In the genomic region with DNA sequence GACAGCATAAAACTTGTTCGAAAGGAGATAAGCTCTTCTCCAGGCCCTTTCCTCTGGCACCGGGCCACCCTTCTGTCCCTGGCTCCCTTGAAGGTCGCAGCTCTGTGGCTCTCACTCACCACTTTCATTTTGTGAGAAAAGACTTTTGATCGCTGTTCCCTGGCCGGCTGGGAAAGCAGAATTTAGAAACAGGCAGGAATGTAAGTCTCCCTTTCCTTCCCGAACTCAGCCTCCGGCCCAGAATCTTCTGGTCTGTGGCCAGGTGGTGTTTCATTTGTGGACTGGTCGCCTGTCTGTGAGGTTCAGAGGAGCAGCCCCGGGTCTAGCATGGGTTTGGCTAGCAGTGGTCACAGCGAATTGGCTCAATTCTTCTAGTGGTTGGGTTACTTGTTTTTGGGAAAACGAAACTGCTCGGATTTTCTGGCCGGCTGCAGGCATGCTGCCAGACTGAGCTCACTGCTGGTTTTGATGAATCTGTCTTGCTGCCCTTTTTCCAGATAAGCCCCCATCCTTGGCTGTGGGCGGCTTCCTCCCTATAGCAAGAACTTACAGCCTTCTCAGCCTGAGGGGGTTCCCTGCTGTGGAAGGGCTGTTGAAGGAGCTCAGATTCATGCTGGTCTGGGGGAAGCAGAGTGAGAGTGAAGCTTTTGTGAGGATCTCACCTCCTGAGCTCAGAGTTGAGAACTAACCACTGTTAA, we compare ENCODE assay signal across 7 mouse cellular contexts. TPM values are rescaled to one million over a fixed set of nuclear protein-coding genes. Genes with fewer than 3 reads are reported as not detected.
A peak's percentile ranks its signal among the peaks of the same experiment; 100 is the strongest.
DNase-seq lines count a peak whose midpoint lies in the region; ATAC-seq and TF ChIP-seq lines count a peak whose summit lies in the region.

TSS of gene Slfn9 (minus strand) at position 362 of the 698 bp plus-strand sequence.

- intact Hi-C loops in left cerebral cortex, adult 2 months (cut with DNase I), result loop anchor here (1.0 kb wide), 1 partner anchor 47 kb away; no protein-coding TSS in a partner anchor

- no peak for TF ChIP-seq CTCF in brain, embryonic 14.5 days (IDR thresholded peaks at IDR 0.05; ENCODE audit: borderline replicate concordance, extremely low read depth, insufficient read depth, insufficient read length)
- no peak for TF ChIP-seq CTCF in forebrain, postnatal 0 days (IDR thresholded peaks at IDR 0.05; ENCODE audit: low read depth)
- TF ChIP-seq CTCF in left cerebral cortex, adult 2 months (IDR thresholded peaks at IDR 0.05), result no peak

- H3K36me3 ChIP-seq in forebrain, postnatal 0 days (ENCODE audit: insufficient read depth), result no peaks in the 10 kb centered on the region
- no peaks in the 10 kb centered on the region for H3K36me3 ChIP-seq in hindbrain, embryonic 11.5 days (ENCODE audit: control insufficient read depth, insufficient read depth, low read length)

- no peak for TF ChIP-seq POLR2A in brain, embryonic 14.5 days (IDR thresholded peaks at IDR 0.05; ENCODE audit: borderline replicate concordance, extremely low read depth, insufficient read depth, insufficient read length, poor library complexity, severe bottlenecking)

- H3K9me3 ChIP-seq in forebrain, postnatal 0 days (ENCODE audit: low read length), result no peaks in the 10 kb centered on the region
- H3K9me3 ChIP-seq in hindbrain, embryonic 11.5 days (ENCODE audit: control insufficient read depth, low read length), result no peaks in the 10 kb centered on the region

- 3% methylated on average over 14 of the region's 14 CpGs for WGBS in forebrain, postnatal 0 days
- 9% methylated on average over 14 of the region's 14 CpGs for WGBS in hindbrain, embryonic 11.5 days

- H3K4me1 ChIP-seq in forebrain, postnatal 0 days (ENCODE audit: insufficient read depth), result no peaks in the 10 kb centered on the region
- no peaks in the 10 kb centered on the region; the same call in 1 of the 2 replicates for H3K4me1 ChIP-seq in hindbrain, embryonic 11.5 days (replicated peaks; ENCODE audit: control insufficient read depth, insufficient read depth, low read length)

- H3K9ac ChIP-seq in forebrain, postnatal 0 days, result peak within 1 kb of the TSS; percentile 31; the same call in 1 of the 2 replicates
- peak within 1 kb of the TSS; percentile 36 for H3K9ac ChIP-seq in hindbrain, embryonic 11.5 days (ENCODE audit: low read depth, low read length)

- peak; percentile 71 for DNase-seq in R1 (ENCODE audit: low read depth, low spot score)
- DNase-seq in brain, embryonic 14.5 days (ENCODE audit: low read depth), result peak; percentile 64
- peak; percentile 36 for DNase-seq in forebrain, postnatal 0 days
- peak; percentile 49 for DNase-seq in hindbrain, embryonic 11.5 days (ENCODE audit: low spot score)
- DNase-seq in left cerebral cortex, adult 2 months (ENCODE audit: extremely low spot score in 1 of 2, low spot score in 2 of 2), result peak in 1 of 2 experiments; percentile 23
- peak; percentile 44 for DNase-seq in lung, postnatal 36 days
- peak; percentile 25 for DNase-seq in retina, embryonic 14.5 days (ENCODE audit: low spot score)

- no peak for ATAC-seq in forebrain, postnatal 0 days
- no peak for ATAC-seq in hindbrain, embryonic 11.5 days (ENCODE audit: low FRiP score)

- H3K27ac ChIP-seq in forebrain, postnatal 0 days (ENCODE audit: low read depth, low read length), result no peak within 1 kb of the TSS
- no peak within 1 kb of the TSS for H3K27ac ChIP-seq in hindbrain, embryonic 11.5 days (ENCODE audit: low read depth, low read length)
- no peak within 1 kb of the TSS for H3K27ac ChIP-seq in left cerebral cortex, adult 2 months

- peak within 1 kb of the TSS; percentile 36 for H3K4me3 ChIP-seq in forebrain, postnatal 0 days (ENCODE audit: low read depth, low read length)
- peak within 1 kb of the TSS; percentile 30 for H3K4me3 ChIP-seq in hindbrain, embryonic 11.5 days (ENCODE audit: low read depth, low read length)
- H3K4me3 ChIP-seq in left cerebral cortex, adult 2 months, result peak within 1 kb of the TSS; percentile 53

- peak within 1 kb of the TSS; percentile 57 for H3K4me2 ChIP-seq in forebrain, postnatal 0 days (ENCODE audit: low read depth)
- peak within 1 kb of the TSS; percentile 49 for H3K4me2 ChIP-seq in hindbrain, embryonic 11.5 days (replicated peaks; ENCODE audit: low read depth, low read length)

- H3K27me3 ChIP-seq in forebrain, postnatal 0 days (ENCODE audit: insufficient read depth, low read length), result no peaks in the 10 kb centered on the region
- peaks cover 3% of the 10 kb centered on the region; the same call in 1 of the 2 replicates for H3K27me3 ChIP-seq in hindbrain, embryonic 11.5 days (ENCODE audit: control insufficient read depth, insufficient read depth, low read length)

RNA-seq across cellular contexts. Expression of gene Slfn9, which starts in this region (rescaled TPM):
- polyA plus RNA-seq in brain, embryonic 14.5 days (2012; rRNA removed), result 2.3 TPM in 2 replicates
- 1.3 and 2.2 TPM in 2 replicates for total RNA-seq in forebrain, postnatal 0 days (2014; rRNA removed)
- polyA plus RNA-seq in forebrain, postnatal 0 days (2015; fragmentation: Nextera tagmentation; extraction: Ambion mirVana), result 0.93 and 1.3 TPM in 2 replicates
- polyA plus RNA-seq in hindbrain, embryonic 11.5 days (2014; fragmentation: Nextera tagmentation; extraction: Ambion mirVana), result 9.7 and 10.1 TPM in 2 replicates
- total RNA-seq in left cerebral cortex, adult 2 months (2021), result under 1 TPM; 0.26 to 0.45 TPM
